Mouse (Mus musculus): ENCODE measurements at regions not wholly inside any gene's neighbourhood (a gene's known extent, or its start where the extent isn't known, plus 50 kb on each side); places are given as distances from the start of the nearest gene placed in this dataset.

DNA sequence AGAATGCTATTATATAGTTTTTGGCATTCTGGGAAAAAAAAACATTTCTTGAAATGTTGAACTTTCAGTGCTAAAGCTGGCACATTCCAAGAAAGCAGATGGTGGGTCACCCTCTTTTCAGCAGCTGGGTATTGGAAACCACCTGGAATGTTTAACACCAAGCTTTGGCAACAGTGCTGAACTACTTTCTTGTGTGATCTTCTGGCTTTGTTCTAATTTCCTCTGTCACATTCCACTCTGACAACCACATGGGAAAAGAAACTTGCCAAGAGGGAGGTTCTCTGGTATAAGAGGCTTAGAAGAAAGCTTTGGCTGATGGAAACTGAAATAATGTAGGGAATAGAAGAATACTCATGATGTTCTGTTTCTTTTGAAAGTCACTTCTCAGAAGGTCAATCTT lies 920.4 kb upstream of the Tenm4 start:
- Histone ChIP-seq H3K36me3 (no peaks in the 10 kb centered on the region), H3K27me3 (ENCODE audit: insufficient read depth, poor library complexity, severe bottlenecking) (no peaks in the 10 kb centered on the region), H3K4me1 (no peaks in the 10 kb centered on the region), H3K9me3 (no peaks in the 10 kb centered on the region), H3K27ac (no peak overlapping the region), H3K4me3 (no peak overlapping the region)
- DNase-seq (ENCODE audit: low spot score), result no peak

GRCm38 (mm10) chr7:95253862-95254545 lies 917.0 kb upstream of the Tenm4 start:
- Histone ChIP-seq H3K36me3 (no peaks in the 10 kb centered on the region), H3K27ac (no peak overlapping the region), H3K9me3 (no peaks in the 10 kb centered on the region), H3K27me3 (ENCODE audit: insufficient read depth, poor library complexity, severe bottlenecking) (no peaks in the 10 kb centered on the region), H3K4me3 (no peak overlapping the region), H3K4me1 (no peaks in the 10 kb centered on the region)
- WGBS, result 76% methylated on average over 5 of the region's 5 CpGs
- no peak for DNase-seq (ENCODE audit: low spot score)

DNA sequence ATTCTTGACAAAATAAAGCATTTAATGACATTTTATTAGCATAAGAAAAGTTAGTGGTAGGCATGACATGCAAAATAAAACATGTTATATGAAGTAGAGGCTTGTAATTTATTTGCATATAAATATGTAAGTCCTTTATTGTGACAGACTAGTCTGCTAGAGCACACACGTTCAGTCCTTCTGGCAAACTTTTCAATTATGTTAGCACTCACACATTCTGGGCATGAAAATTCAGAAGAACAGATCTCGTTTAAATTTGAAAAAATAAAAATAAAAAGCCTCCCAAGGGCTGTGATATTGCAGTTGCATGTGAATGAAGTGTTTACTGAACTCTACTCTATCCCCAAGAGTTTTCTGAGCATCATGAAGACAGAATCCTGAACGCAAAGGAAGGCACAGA lies 916.1 kb upstream of the Tenm4 start:
- Histone ChIP-seq H3K9me3 (no peaks in the 10 kb centered on the region), H3K27me3 (ENCODE audit: insufficient read depth, poor library complexity, severe bottlenecking) (no peaks in the 10 kb centered on the region), H3K4me1 (no peaks in the 10 kb centered on the region), H3K27ac (no peak overlapping the region), H3K36me3 (no peaks in the 10 kb centered on the region), H3K4me3 (no peak overlapping the region)
- DNase-seq (ENCODE audit: low spot score), result no peak
- 69% methylated on average over 3 of the region's 3 CpGs for WGBS

DNA sequence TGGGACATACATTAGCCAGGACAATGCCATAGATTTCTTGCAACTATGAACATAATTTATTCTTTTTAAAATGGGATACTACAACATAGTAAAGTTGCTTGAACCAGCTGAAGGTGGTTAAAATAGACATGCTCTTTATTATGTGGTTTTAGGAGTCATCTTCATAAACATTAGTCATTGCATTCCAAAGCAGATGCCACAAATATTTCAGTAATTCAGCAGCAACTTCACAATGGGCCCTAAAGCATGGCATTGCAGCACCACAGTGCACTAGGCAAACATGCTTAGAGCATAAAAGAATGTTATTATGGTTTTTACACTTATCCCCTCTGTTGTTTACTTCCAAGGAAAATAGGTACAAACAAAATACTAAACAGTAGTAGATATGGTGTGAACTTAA lies 915.3 kb upstream of the Tenm4 start:
- DNase-seq (ENCODE audit: low spot score), result no peak
- Histone ChIP-seq H3K36me3 (no peaks in the 10 kb centered on the region), H3K4me3 (no peak overlapping the region), H3K27ac (no peak overlapping the region), H3K9me3 (no peaks in the 10 kb centered on the region), H3K27me3 (ENCODE audit: insufficient read depth, poor library complexity, severe bottlenecking) (no peaks in the 10 kb centered on the region), H3K4me1 (no peaks in the 10 kb centered on the region)

DNA sequence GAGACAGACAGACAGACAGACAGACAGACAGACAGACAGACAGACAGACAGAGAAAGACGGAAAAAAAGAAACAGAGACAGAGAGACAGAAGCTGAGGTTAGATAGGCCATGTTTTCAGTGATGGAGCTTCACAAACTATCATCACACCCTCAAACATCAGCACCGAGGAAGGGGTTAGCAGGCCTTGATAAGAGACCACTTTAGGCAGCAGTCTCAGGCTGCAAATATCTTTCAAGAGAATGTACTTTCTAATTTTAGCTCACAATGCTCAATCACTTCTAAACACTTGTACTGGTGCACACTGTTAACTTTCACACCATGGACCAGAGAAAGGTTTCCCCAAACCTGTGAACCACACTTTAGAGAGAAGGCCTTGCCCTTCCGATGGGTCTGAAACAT lies 908.1 kb upstream of the Tenm4 start:
- peak overlapping the region; percentile 29; the same call in 1 of the 2 replicates for H3K27ac ChIP-seq
- peak; percentile 78 for DNase-seq (ENCODE audit: low spot score)
- 37% methylated on average over 3 of the region's 3 CpGs for WGBS
- no peaks in the 10 kb centered on the region for H3K9me3 ChIP-seq
- no peaks in the 10 kb centered on the region for H3K27me3 ChIP-seq (ENCODE audit: insufficient read depth, poor library complexity, severe bottlenecking)
- H3K4me3 ChIP-seq, result no peak overlapping the region
- H3K36me3 ChIP-seq, result no peaks in the 10 kb centered on the region
- no peaks in the 10 kb centered on the region for H3K4me1 ChIP-seq

DNA sequence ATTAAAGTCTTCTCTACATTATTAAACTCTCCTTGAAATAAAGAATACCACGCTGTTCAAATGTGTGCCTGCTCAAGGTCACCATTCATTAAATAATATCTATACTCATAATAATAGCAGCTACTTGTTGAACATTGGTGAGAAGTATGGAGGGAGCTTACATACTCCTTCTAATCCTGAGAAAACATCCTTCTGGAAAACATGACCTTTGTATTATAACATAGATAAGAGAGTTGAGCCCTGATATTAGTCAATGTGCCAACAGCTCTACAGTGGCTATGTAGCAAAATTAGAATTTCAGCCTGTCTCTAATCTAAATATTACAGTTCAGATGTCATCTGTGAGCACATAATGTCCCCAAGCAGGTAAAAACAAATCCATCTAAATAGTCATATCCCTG lies 893.8 kb upstream of the Tenm4 start:
- no peak for DNase-seq (ENCODE audit: low spot score)

GRCm38 (mm10) chr7:95313667-95314066 lies 857.4 kb upstream of the Tenm4 start:
- WGBS, result 58% methylated on average over 1 of the region's 1 CpGs
- no peaks in the 10 kb centered on the region for H3K4me1 ChIP-seq
- no peaks in the 10 kb centered on the region for H3K36me3 ChIP-seq
- no peak overlapping the region for H3K4me3 ChIP-seq
- no peaks in the 10 kb centered on the region for H3K27me3 ChIP-seq (ENCODE audit: insufficient read depth, poor library complexity, severe bottlenecking)
- H3K9me3 ChIP-seq, result no peaks in the 10 kb centered on the region
- no peak for DNase-seq (ENCODE audit: low spot score)
- H3K27ac ChIP-seq, result no peak overlapping the region

More for the DNA sequence above, 893.8 kb upstream of the Tenm4 start:
- no peak overlapping the region for H3K4me3 ChIP-seq
- no peaks in the 10 kb centered on the region for H3K4me1 ChIP-seq
- H3K27me3 ChIP-seq (ENCODE audit: insufficient read depth, poor library complexity, severe bottlenecking), result no peaks in the 10 kb centered on the region
- H3K36me3 ChIP-seq, result no peaks in the 10 kb centered on the region
- no peak overlapping the region for H3K27ac ChIP-seq
- WGBS, result 88% methylated on average over 1 of the region's 1 CpGs
- H3K9me3 ChIP-seq, result no peaks in the 10 kb centered on the region

DNA sequence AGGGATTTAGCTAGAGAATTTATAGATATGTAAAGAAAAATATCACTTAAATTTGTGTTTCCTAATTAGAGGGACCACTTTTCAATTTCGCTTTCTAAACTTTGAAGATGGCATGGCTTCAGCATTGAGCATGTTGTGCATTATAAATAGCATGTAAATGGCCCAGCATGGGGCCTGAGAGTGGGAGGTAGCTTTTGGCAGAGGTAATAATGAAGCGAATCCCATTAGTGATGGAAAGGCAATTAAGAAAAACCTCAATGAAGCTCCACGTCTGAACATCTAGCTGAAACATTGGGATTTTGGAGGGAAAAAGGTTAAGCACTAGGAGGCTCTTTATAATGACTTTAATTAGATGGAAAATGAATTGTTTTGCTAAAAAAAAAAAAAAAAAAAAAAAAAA lies 848.0 kb upstream of the Tenm4 start:
- Histone ChIP-seq H3K27ac (no peak overlapping the region), H3K4me1 (no peaks in the 10 kb centered on the region), H3K4me3 (no peak overlapping the region), H3K9me3 (no peaks in the 10 kb centered on the region), H3K36me3 (no peaks in the 10 kb centered on the region), H3K27me3 (ENCODE audit: insufficient read depth, poor library complexity, severe bottlenecking) (no peaks in the 10 kb centered on the region)
- no peak for DNase-seq (ENCODE audit: low spot score)
- WGBS, result 57% methylated on average over 3 of the region's 3 CpGs

- no peaks in the 10 kb centered on the region for H3K4me1 ChIP-seq
- no peak for DNase-seq (ENCODE audit: low spot score)
- H3K27ac ChIP-seq, result no peak overlapping the region
- no peaks in the 10 kb centered on the region for H3K9me3 ChIP-seq
- H3K27me3 ChIP-seq (ENCODE audit: insufficient read depth, poor library complexity, severe bottlenecking), result no peaks in the 10 kb centered on the region
- H3K36me3 ChIP-seq, result no peaks in the 10 kb centered on the region
- no peak overlapping the region for H3K4me3 ChIP-seq
- WGBS, result 90% methylated on average over 3 of the region's 3 CpGs
These were observed 846.1 kb upstream of the Tenm4 start for GRCm38 (mm10) chr7:95324939-95325338.

DNA sequence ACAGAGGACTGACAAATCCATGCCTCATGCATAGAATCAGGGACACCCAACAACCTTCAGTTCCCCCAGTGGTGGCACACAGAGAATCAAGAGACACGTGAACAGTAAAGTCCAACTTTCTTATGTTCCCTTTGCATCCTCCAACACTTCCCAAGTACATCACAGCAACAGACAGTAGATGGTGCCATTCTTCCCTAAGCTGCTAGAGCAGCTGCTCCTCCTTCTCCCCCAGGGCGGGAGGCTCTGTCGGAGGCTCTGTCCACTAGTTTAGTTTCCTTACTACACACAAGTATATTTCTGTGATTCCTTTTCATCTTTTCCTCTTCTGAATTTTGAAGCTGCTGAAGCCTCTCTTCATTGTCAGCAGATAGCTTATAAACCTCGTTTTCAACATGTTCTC lies 839.0 kb upstream of the Tenm4 start:
- Histone ChIP-seq H3K4me3 (no peak overlapping the region), H3K4me1 (no peaks in the 10 kb centered on the region), H3K27ac (no peak overlapping the region), H3K36me3 (no peaks in the 10 kb centered on the region), H3K27me3 (ENCODE audit: insufficient read depth, poor library complexity, severe bottlenecking) (no peaks in the 10 kb centered on the region), H3K9me3 (no peaks in the 10 kb centered on the region)
- WGBS, result 40% methylated on average over 4 of the region's 4 CpGs
- DNase-seq (ENCODE audit: low spot score), result no peak

DNA sequence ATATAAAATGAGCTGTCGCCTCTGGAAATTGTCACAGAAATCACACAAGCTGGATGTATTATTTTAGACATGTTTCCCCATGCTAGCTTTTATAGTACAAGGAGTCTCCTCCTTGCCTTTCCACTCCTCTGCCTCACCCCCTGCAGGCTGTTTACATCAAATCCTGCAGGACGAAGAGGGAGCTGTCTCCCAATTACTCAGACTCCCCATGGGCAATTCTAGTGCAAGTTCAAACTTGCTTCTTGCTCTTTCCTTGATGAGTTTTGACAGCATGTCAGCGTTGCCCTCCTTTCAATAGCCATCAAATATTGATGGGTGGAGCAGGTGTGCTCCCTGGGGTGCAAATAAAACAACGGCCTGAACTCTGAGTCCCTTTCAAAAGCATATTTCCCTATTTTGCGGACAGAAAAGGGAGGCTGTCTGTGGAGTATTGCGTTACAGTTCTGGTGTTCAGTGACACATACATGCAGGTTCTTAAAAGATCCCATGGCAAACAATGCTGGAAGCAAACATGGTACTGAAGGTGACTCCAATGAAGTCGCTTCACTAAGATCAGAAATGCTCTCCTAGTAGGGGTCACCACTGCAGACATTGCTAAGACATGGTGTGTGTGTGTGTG lies 820.8 kb upstream of the Tenm4 start:
- no peaks in the 10 kb centered on the region for H3K9me3 ChIP-seq
- WGBS, result 69% methylated on average over 7 of the region's 7 CpGs
- H3K4me3 ChIP-seq, result no peak overlapping the region
- H3K4me1 ChIP-seq, result no peaks in the 10 kb centered on the region
- DNase-seq (ENCODE audit: low spot score), result no peak
- H3K27me3 ChIP-seq (ENCODE audit: insufficient read depth, poor library complexity, severe bottlenecking), result no peaks in the 10 kb centered on the region
- H3K36me3 ChIP-seq, result no peaks in the 10 kb centered on the region
- H3K27ac ChIP-seq, result no peak overlapping the region

- no peaks in the 10 kb centered on the region for H3K4me1 ChIP-seq
- no peak for DNase-seq (ENCODE audit: low spot score)
- H3K36me3 ChIP-seq, result no peaks in the 10 kb centered on the region
- no peaks in the 10 kb centered on the region for H3K9me3 ChIP-seq
- no peak overlapping the region for H3K4me3 ChIP-seq
- no peak overlapping the region for H3K27ac ChIP-seq
- H3K27me3 ChIP-seq (ENCODE audit: insufficient read depth, poor library complexity, severe bottlenecking), result no peaks in the 10 kb centered on the region
These were observed 820.2 kb upstream of the Tenm4 start for GRCm38 (mm10) chr7:95350804-95351199.

GRCm38 (mm10) chr7:95351337-95351736 lies 819.7 kb upstream of the Tenm4 start:
- 88% methylated on average over 2 of the region's 2 CpGs for WGBS

DNA sequence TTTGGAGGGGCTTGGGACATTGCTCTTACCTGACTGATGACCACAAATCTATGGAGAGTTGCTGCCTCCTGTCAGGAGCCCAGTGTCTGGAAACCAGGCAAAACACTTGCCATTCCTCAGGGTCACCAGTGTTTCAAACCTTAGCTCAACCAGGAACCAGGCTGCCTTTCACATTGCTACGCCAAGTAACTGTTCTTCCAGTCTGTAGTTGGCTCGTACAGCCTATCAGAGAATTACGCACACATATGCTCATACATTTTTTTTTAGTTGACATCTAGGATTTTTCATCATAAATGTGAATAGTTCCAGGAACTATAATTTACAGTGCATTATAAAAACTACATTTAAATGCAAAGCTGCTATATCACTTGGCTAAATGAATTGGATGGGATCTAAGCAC lies 818.9 kb upstream of the Tenm4 start:
- Histone ChIP-seq H3K9me3 (no peaks in the 10 kb centered on the region), H3K27me3 (ENCODE audit: insufficient read depth, poor library complexity, severe bottlenecking) (no peaks in the 10 kb centered on the region), H3K4me3 (no peak overlapping the region), H3K4me1 (no peaks in the 10 kb centered on the region), H3K27ac (no peak overlapping the region), H3K36me3 (no peaks in the 10 kb centered on the region)
- DNase-seq (ENCODE audit: low spot score), result no peak
- 79% methylated on average over 3 of the region's 3 CpGs for WGBS

More at GRCm38 (mm10) chr7:95351337-95351736, 819.7 kb upstream of the Tenm4 start:
- Histone ChIP-seq H3K36me3 (no peaks in the 10 kb centered on the region), H3K27ac (no peak overlapping the region), H3K4me1 (no peaks in the 10 kb centered on the region), H3K9me3 (no peaks in the 10 kb centered on the region), H3K4me3 (no peak overlapping the region), H3K27me3 (ENCODE audit: insufficient read depth, poor library complexity, severe bottlenecking) (no peaks in the 10 kb centered on the region)
- DNase-seq (ENCODE audit: low spot score), result no peak
